Mouse (Mus musculus) retina, embryonic 14.5 days (tissue): Measurements from ENCODE around the gene Gpr149.
A peak's percentile ranks its signal among the peaks of the same experiment; 100 is the strongest.

Source experiments
- DNase-seq: peaks from one replicate; pipeline ENCODE4 v3.0.0-alpha.2; 2015; ENCODE audit warnings: low spot score

Gpr149 gene

DNA sequence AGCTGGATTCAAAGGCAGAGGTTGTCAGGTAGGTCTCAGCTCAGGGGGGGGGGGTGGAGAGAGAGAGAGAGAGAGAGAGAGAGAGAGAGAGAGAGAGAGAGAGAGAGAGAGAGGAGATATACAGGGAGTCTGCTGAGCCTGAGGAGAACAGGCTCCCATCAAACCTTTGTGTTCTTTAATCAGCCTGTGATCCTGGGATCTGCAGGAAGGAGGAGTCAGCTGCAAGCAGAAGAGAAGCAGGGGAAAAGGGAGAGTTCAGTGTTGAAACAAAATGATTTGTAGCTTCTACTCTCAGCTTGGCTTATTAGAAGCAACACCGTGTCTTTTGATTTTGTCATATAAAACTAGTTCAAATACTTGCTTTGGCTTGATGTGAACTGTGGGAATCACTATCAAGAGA, at the start of gene Gpr149:
Gene Gpr149, minus strand, starts transcription at position 168 of the 400 bp plus-strand sequence.
- DNase-seq = peak; percentile 4

DNA sequence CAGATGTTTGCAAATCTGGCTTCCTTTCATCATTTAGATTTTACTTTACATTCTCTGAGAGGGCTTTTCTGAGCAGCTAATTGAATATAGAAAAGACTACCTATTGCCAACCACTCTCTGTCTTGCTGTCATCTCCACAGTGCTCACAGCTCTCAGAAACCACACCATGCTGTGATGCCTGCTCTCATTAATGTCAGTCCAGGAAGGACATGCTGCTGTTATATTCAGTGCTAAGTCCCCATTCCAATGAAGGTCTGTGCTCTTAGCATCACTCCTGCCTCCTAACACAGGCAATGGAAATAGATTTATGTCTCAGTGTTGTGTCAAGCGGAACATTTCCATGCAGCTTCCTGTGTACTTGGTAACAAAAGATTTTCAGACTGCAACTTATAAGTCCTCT, 45.6 kb upstream of the Gpr149 start:
- DNase-seq = peak; percentile 10

DNA sequence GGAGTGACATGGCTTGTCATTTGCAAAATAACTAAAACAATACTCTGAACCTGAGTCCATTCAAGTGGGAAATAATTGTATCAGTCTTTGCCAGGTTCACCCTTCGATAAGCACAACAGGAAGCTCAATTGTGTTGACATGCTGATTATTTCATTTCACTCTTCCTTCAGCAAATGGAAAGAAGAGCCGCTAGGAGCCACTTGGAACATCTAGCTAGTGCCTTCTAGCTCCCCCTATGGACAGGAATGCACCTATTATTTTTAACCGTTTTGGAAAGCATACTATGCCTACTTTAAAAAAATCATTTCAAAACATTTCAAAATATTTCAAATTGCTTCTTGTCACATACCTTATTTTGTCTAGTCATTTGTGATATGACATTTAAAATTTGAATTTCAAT, 5.9 kb upstream of the Gpr149 start:
- peak; percentile 16 for DNase-seq

DNA sequence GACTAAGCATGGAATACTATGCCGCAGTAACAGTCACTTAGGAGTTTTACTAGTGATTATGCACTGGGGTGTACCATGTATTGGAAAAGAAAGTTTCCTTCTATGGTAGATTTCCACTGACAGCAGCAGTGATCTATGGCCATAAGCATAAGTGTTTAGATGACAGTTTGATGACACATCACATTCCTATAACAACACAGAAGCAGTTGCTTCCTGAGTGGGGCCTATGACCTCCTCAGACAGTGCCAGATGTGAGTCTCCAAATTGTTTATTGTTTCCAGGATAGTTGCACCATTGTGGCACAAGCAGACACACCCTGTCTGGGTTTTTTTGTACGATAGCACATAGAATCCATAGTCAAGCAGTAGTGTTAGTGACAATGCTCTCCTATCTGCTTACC, 991 bp upstream of the Gpr149 start:
- no peak for DNase-seq

DNA sequence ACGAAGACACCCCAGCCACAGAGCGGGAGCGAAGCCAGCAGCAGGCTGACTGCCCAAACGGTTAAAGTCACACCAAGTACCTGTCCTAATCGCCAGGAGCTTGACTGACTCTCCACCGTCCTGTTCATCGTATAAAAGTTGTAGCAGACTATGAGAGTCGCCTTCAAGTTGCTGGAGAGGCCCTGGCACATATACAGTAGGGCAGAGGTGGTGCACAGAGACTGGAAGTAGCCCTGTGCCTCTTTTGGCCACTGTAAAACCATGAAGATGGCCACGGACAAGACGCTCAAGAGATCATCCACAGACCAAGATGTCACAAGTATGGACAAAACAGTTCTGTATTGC, 921 bp downstream of the Gpr149 start:
- no peak for DNase-seq

DNA sequence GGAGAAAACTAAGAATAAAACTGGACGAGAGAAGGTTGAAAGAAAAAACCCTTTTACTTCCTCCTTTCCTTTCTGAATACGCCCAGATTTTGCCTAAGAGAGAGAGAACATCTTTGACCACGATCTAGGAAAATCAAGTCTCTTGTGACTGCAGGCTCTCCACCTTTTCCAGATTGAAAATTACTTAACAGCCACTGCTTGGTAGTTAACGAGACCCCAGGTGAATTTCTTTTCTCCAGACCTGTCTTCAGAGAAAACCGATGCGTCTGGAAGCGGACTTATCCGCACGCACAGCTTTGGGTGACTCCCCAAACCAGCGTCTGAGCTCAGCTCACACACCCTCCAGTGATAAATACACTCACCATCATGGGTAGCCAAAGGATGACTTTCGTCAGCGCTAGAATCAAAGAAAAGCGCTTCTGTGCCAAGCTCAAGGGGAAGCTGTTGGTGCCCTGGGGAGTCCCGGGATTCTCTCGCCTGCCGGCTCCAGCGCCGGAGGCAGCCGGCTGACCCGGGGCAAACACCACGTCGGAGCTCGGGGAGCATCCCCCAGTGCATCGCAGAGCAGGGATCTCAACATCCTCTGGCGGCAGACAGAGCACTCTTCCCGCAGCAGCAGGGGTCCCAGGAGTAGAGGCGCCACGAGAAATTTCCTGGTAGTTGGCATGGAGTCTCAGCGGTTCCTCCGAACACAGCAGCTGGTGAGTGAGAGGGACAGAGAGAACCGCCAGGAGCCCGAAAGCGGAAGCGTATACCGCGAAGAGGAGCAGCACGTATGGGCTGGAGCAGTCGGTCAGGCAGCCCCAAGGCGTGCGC, 1.5 kb downstream of the Gpr149 start:
- peak; percentile 57 for DNase-seq

DNA sequence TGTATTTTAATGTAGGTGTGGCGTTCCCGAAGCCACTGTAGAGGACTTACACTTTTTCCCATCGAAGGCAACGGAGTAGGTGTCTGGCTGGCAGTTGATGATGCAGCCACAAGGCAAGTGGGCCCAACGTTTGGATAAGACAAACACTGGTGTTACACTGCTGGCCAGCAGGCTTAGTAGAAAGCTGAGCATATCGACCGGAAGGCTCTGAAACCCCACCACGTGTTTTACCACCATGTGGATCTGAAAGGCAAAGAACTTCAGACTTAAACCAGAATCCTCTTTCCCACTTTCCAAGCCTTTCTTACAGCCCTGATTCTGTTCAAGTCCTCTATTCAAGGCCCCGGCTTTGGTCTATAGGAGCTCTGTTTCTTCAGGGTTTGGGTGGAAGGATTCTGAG, 2.5 kb downstream of the Gpr149 start:
- DNase-seq = no peak

DNA sequence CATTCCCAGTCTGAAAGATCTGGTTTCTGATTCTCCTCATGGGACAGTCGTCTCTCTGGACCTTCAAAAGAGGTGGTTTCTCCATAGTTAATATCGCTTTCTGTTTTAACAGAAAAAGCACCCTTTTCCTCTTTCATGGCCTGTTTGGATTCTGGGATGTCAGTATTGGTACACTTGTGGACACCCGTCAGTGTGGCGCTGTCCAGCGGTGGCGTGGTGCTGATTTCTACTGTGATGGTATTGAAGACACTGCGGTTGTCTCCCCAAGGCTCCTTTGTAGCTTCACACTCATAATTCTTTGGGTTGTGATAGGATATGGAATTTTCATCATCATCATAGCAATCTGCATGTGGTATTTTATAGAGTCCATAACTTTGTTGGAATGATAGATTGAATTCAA, 10.1 kb downstream of the Gpr149 start:
- DNase-seq = peak; percentile 63

DNA sequence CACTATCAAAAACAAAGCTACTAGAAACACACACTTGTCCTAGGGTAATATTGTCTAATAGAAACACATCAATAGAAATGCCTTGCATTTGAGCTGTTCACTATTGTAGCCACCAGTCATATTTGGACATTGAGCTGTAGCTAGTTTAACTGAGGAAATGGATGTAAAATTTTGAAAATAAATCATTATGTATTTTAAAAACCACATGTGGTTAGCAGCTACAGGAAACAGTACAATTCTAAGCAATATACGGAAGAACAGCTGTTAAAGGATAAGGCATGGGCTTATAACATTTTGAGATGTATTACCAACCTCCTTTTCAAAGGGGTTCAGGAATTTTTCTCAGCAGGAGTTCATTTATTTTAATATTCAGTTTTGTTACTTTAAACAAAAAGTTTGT, 19.9 kb downstream of the Gpr149 start:
- DNase-seq = no peak

DNA sequence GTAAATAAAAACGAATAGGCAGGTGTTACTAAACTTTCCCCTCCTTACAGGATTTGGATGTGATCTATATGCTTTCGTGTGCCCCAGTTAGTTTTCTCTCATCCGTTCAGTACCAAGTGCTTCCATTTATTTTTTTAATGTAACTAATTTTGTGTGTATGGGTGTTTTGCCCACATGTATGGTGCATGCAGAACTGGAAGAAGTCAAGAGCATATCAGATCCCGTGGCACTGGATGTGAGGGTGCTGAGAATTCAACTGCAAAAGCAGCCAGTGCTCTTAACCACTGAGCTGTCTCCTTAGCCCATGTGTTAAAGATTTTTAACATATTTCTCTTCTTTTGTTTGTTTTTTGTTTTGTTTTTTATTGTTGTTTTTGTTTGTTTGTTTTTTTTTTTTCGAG, 77.3 kb downstream of the Gpr149 start:
- no peak for DNase-seq

DNA sequence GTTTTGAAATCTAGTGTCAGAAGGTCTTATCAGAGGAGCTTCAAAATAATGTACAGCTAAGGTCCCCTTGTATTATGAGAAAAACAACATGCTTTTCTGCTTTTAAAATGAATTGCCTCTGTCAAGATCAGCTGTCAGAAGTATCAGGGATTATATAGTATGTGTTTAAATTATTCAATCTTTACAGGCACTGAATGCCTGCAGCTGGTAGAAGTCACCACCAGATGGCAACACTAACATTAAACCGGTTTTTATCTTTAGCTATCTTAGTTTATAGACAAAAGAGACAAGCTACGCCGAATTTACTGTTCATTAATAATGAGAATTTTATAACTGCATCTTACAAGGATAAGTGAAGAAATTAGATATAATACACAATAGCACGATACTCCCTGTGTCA, 77.8 kb downstream of the Gpr149 start:
- peak; percentile 67 for DNase-seq

DNA sequence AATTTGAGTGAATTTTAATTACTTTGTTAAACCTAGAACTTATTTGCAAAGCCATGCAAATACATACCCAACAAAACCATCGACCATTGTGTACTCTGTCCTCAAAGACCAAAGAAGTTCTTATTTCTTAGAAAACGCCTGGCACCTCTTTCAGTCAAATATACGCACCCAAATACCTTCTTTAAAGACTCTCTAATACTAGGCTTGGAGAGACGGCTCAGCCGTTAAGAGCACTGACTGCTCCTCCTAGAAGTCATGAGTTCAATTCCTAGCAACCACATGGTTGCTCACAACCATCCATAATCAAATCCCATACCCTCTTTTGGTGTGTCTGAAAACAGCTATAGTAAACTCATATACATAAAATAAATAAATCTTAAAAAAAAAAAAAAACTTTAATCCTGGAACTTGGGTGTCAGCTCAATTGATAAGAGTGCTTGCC, 97.7 kb downstream of the Gpr149 start:
- DNase-seq = no peak

DNA sequence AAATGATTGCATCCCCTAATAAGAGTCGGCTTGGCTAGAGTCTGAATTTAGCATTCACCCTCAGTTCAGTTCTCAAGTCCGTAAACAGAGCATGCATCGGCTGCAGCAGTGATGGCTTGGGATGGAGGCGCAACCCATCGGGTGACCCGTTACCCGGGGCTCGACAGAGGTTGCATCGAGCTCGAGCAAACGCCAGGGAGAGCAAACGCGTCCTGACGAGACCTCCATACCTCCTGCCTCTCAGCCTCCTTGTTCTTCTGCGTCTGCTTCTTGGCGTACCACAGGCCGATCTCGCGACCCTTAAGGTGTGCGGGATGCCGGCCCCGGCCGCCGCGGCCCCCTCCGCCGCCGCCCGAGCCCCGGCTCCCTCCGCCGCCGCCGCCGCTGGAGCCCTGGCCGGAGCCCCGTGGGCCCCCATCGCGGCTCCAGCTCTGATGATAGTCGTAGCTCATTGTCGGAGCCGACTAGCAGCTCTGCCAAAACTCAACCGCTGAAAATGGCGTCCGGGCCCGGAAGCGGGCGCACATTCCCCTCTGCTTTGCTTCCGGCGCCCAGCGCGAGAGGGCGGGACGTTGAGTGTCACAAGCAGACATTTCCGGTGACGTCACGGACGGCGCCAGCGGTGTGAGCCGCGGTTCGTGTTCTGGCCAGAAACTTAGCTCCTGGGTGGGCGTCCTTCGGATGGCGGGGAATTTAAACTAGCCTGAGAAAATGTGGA, 98.3 kb downstream of the Gpr149 start, which contains the start of gene Dhx36:
Gene Dhx36, minus strand, starts transcription at position 517 of the 718 bp plus-strand sequence.
- DNase-seq = peak; percentile 98

DNA sequence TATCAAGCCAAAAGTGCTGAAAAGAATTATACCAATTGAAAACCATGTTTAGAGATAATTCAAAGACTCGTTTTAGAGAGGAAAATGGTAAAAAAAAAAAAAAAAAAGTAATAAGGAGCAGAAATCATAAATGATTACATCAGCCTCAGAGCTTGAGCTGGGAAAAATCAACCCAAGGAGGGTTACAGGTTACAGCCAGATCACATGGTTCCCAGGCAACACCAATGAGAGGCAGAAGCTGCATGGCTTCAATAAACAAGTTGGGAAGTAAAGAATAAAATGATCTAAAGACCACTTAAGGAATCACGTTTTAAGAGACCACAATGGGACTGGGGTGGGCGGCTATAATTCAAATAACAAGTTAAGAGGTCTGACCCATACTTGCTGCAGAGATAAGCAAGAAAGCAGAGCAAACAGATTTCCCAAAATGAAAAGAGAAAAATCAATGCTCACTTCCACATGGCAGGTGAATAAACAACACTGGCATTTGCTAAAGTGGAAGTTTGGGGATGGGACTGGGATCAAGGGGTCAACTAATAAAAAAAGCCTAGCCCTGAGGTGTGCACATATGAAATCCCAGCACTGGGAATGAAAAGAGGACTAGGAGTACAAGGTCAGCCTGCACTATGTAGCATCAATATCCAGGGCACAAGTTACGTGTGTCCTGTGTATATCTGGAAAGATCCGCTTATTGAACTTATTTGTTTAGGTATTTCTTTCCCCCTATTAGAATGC, 99.6 kb downstream of the Gpr149 start:
- no peak for DNase-seq

DNA sequence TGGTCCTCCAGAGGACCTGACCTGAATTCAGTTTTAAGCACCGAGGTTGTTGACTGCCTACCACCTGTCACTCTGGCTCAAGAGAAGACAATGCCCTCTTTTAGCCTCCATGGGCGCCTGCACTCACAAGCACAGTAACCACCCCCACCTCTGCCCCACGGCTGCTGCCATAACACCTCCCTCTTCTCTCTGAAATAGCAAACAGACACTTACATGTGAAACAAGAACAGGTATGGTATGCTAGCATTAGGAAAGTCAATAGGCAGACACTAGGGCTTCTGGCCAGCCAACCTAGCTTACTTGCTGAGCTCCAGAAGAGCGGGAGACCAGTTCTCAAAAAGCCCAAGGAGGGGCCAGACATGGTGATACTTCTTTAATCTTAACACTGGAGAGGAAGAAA, 105.6 kb downstream of the Gpr149 start:
- no peak for DNase-seq

DNA sequence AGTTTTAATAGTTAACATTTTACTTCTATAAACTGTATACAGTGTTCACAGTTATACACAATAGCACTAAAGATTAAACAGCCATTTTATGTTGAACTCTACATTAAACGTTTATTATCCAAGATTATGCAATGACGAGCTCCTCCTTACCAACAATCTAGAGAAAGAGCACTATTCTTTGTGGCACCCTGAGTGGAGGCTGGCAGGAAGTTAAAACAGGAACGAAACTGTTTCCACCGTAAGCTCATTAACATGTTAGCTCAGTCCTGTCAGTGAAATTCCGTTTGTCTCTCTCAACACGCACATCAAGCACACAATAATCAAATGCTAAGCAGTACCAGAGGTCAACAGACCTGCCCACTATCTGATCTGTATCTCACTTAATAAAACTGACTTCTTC, 112.4 kb downstream of the Gpr149 start:
- DNase-seq = no peak

DNA sequence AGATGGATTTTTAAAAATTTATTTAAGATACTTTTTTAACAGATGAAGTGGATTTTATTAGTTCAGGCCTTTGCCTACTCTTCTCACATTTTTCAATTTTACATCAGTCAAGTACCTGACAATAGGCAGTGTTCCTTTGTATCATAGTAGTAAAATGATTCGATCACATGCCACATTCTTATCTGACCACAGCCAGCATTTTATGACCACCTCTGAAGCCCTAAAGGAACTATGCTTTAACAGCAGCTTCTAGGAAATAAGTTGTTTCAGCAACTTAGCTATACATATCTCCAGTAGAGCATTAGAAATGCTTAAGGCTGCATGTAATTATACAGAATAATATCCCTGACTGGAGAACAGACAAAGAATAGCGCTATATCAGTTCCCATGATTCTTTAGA, 120.6 kb downstream of the Gpr149 start:
- DNase-seq = no peak
